Mouse (Mus musculus) T-helper 17 cell (primary cell): ENCODE data around the gene Rnf181.

ENCODE experiments used
- in situ Hi-C, 2 experiments: fragments of 300-600 bp; cut with MboI, MseI; formaldehyde crosslinking; loops; 1 replicate in 1 of 2; 2 replicates in 1 of 2; pipeline ENCODE4 v1.15.1; 2025; ENCODE audit warnings: high pct_unique_total_duplicates in 2 of 2

Gene Rnf181

DNA sequence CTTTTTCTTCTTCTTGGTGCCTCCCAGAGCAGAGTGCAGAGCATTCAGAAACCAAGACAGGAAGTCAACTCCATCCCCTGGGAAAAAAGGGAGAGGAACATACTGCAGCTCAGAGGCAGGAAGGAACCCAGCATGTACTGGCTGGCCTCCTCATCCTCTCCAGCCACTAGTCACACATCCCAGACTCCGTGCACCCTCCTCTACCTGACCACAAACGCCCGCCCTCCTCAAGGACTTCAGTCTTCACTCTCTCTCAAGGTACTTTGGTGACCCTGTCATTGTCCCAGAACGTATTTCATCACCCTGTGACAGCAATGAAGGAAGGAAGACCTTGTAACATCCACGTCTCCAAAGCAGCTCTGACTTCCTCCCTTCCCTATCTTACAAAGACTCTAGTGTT, 33.6 kb downstream of the Rnf181 start:
- in situ Hi-C loops: loop anchor here (10.0 to 25.0 kb wide), 2 partner anchors 708 to 746 kb away; no protein-coding TSS in a partner anchor

- in situ Hi-C loops: loop anchor here (10.0 to 25.0 kb wide), 2 partner anchors 705 to 743 kb away; no protein-coding TSS in a partner anchor
Observed at GRCm38 (mm10) chr6:72330133-72330532, 36.6 kb downstream of the Rnf181 start.

DNA sequence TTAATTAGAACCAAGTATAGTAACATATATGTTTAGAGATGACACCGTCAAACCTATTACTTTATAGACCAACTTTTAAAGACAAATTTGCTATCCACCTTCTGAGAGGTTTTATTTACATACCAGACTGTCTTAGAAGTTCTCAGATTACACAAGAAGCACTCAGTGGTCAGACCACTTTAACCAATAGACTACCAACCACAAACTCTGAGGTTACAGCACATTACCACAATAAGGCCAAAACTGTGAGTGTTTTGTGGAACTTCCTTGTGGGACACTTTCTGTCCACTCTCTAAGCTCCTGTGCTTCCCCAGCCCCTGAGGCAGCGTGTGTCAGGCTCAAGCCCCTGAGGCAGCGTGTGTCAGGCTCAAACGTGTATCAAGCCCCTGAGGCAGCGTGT, 37.7 kb downstream of the Rnf181 start:
- in situ Hi-C loops: loop anchor here in 1 of 2 experiments (25.0 kb wide), 1 partner anchor 742 kb away; no protein-coding TSS in a partner anchor

GRCm38 (mm10) chr6:72326274-72326673, 40.5 kb downstream of the Rnf181 start:
- in situ Hi-C loops: loop anchor here in 1 of 2 experiments (25.0 kb wide), 1 partner anchor 739 kb away; no protein-coding TSS in a partner anchor

- in situ Hi-C loops: no loop called here
Observed at GRCm38 (mm10) chr6:72323786-72324508, 42.8 kb downstream of the Rnf181 start.

- in situ Hi-C loops: no loop called here
Observed at GRCm38 (mm10) chr6:72322936-72323335, 43.8 kb downstream of the Rnf181 start.

GRCm38 (mm10) chr6:72319019-72319418, 47.7 kb downstream of the Rnf181 start:
- in situ Hi-C loops: no loop called here

- in situ Hi-C loops: no loop called here
Observed at GRCm38 (mm10) chr6:72318440-72318839, 48.3 kb downstream of the Rnf181 start.

GRCm38 (mm10) chr6:72316044-72316443, 50.7 kb downstream of the Rnf181 start:
- in situ Hi-C loops: no loop called here

DNA sequence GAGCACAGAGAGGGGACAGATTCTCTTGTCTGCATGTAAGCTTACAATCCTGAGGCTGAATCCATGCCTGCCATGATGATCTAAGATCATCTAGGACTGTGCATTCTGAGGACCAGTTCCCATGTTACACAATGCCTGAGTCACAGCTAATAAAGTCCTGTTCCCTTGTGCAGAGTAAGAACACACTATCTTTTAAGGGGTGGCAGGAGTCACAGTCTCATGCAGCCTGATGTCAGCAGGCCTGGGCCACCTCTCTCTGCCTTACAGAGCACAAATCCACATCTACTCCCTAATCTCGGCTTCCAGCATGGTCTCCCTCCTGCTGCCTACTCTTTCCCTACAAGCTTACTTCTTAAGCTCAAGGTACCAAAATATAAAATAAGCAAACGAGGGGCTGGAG, 51.4 kb downstream of the Rnf181 start:
- in situ Hi-C loops: no loop called here

- in situ Hi-C loops: no loop called here
Observed at GRCm38 (mm10) chr6:72313124-72313867, 53.5 kb downstream of the Rnf181 start.

DNA sequence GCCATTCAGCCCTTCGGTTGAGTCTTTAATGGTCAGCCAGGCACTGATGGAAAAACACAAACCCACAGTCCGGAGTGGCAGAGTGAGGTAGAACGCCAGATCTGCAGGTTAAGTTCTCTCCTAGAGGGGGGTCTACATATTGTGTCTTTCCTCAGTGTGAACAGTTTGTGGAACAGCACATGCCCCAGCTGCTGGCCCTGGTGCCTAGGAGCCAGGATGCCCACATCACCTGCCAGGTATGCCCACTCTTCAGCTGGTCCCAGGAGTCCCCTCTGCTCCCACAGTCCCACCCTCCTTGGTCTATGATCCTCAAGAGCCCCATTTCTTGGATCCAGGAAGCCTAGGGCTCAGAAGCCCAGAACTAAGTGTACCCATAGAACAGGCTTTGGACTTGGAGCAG, 54.6 kb downstream of the Rnf181 start:
- in situ Hi-C loops: no loop called here
